10 mouse cellular contexts compared by ENCODE assay signal in genomic region chr17:12036205-12036604, GRCm38 (mm10).
DNase-seq lines count a peak whose midpoint lies in the region; ATAC-seq and TF ChIP-seq lines count a peak whose summit lies in the region.
"Had no signal": no experiment of that assay in that cellular context is flagged by ENCODE, and none has a peak within 500 bp of the region (broad histone marks: within the 10 kb centered on the region; RNA-seq: fewer than 3 reads in every experiment).

No protein-coding gene starts in this region.

- TF ChIP-seq POLR2A in cerebellum, adult 2 months (IDR thresholded peaks at IDR 0.05; ENCODE audit: borderline replicate concordance, insufficient read depth, low read length), result no peak

- 46% methylated on average over 6 of the region's 6 CpGs for WGBS in hindbrain, embryonic 14.5 days
- WGBS in hindbrain, embryonic 12.5 days, result 45% methylated on average over 6 of the region's 6 CpGs
- 46% methylated on average over 6 of the region's 6 CpGs for WGBS in cerebellum, adult 2 months
- 41% methylated on average over 6 of the region's 6 CpGs for WGBS in midbrain, embryonic 15.5 days

- peak; percentile 81 for TF ChIP-seq CTCF in cerebellum, adult 2 months (IDR thresholded peaks at IDR 0.05; ENCODE audit: borderline replicate concordance, insufficient read depth, low read depth, low read length)

- in situ Hi-C loops in ES-E14 (cut with MboI; ENCODE audit: low sequenced_read_pairs in 2 of 2, unreplicated experiment in 2 of 2), result loop anchor here (10.0 to 25.0 kb wide), 3 partner anchors 176 to 329 kb away; no protein-coding TSS in a partner anchor

- ATAC-seq in hindbrain, embryonic 14.5 days (ENCODE audit: low FRiP score), result no peak
- no peak for ATAC-seq in hindbrain, embryonic 12.5 days (ENCODE audit: low FRiP score)
- ATAC-seq in midbrain, embryonic 15.5 days (replicated peaks), result 0 out of 2 replicates have a peak, but pooled peaks have one; percentile 19

- H3K4me3 ChIP-seq in hindbrain, embryonic 14.5 days (replicated peaks; ENCODE audit: low read length), result no peak overlapping the region
- no peak overlapping the region for H3K4me3 ChIP-seq in hindbrain, embryonic 12.5 days
- no peak overlapping the region for H3K4me3 ChIP-seq in ES-E14 (ENCODE audit: insufficient read depth in 1 of 2, low read depth in 1 of 2, low read length in 2 of 2, poor library complexity in 1 of 2, severe bottlenecking in 1 of 2)
- H3K4me3 ChIP-seq in cerebellum, adult 2 months (replicated peaks; ENCODE audit: insufficient read depth, low read depth, low read length), result no peak overlapping the region
- H3K4me3 ChIP-seq in midbrain, embryonic 15.5 days, result no peak overlapping the region
- H3K4me3 ChIP-seq: embryonic facial prominence, embryonic 15.5 days; midbrain, embryonic 12.5 days had no signal

- H3K4me2 ChIP-seq in hindbrain, embryonic 14.5 days (replicated peaks), result no peak overlapping the region
- no peak overlapping the region for H3K4me2 ChIP-seq in hindbrain, embryonic 12.5 days (replicated peaks)
- H3K4me2 ChIP-seq in midbrain, embryonic 15.5 days, result no peak overlapping the region
- H3K4me2 ChIP-seq: embryonic facial prominence, embryonic 15.5 days; midbrain, embryonic 12.5 days had no signal

- H3K9ac ChIP-seq in hindbrain, embryonic 14.5 days, result no peak overlapping the region
- no peak overlapping the region for H3K9ac ChIP-seq in hindbrain, embryonic 12.5 days
- no peak overlapping the region for H3K9ac ChIP-seq in ES-E14 (ENCODE audit: insufficient read depth, low read depth, low read length, poor library complexity, severe bottlenecking)
- H3K9ac ChIP-seq in midbrain, embryonic 15.5 days, result no peak overlapping the region
- H3K9ac ChIP-seq: embryonic facial prominence, embryonic 15.5 days; midbrain, embryonic 12.5 days had no signal

- DNase-seq in hindbrain, embryonic 14.5 days (ENCODE audit: low spot score), result peak; percentile 92
- DNase-seq in ES-E14 (ENCODE audit: low read depth, low spot score), result no peak
- DNase-seq in cerebellum, adult 2 months, result peak; percentile 52 to 71
- peak; percentile 73 for DNase-seq in gastrocnemius, postnatal 10 days
- DNase-seq in left cerebral cortex, postnatal 10 days (ENCODE audit: extremely low spot score in 1 of 2, low spot score in 2 of 2), result peak; percentile 62 to 72
- DNase-seq in testis, postnatal 10 days (ENCODE audit: low spot score), result peak; percentile 87

- no peaks in the 10 kb centered on the region for H3K4me1 ChIP-seq in hindbrain, embryonic 14.5 days (replicated peaks; ENCODE audit: control insufficient read depth, insufficient read depth, low read length)
- peaks cover 3% of the 10 kb centered on the region for H3K4me1 ChIP-seq in hindbrain, embryonic 12.5 days
- H3K4me1 ChIP-seq in ES-E14 (ENCODE audit: control insufficient read depth in 2 of 2, insufficient read depth in 2 of 2, low read length in 2 of 2, poor library complexity in 1 of 2), result peaks cover 0 to 2% of the 10 kb centered on the region in 2 experiments; a peak in 1 of 4 replicates
- no peaks in the 10 kb centered on the region; the same call in 1 of the 2 replicates for H3K4me1 ChIP-seq in cerebellum, adult 2 months (ENCODE audit: control insufficient read depth, insufficient read depth, low read length)
- peaks cover 5% of the 10 kb centered on the region for H3K4me1 ChIP-seq in midbrain, embryonic 15.5 days

- H3K27ac ChIP-seq in hindbrain, embryonic 14.5 days, result no peak overlapping the region
- no peak overlapping the region for H3K27ac ChIP-seq in hindbrain, embryonic 12.5 days
- H3K27ac ChIP-seq in ES-E14 (ENCODE audit: insufficient read depth, low read depth, low read length, poor library complexity, severe bottlenecking), result no peak overlapping the region
- H3K27ac ChIP-seq in cerebellum, adult 2 months (ENCODE audit: insufficient read depth, low read length), result no peak overlapping the region
- no peak overlapping the region for H3K27ac ChIP-seq in midbrain, embryonic 15.5 days
- H3K27ac ChIP-seq: embryonic facial prominence, embryonic 15.5 days; midbrain, embryonic 12.5 days had no signal

- no peaks in the 10 kb centered on the region for H3K9me3 ChIP-seq in hindbrain, embryonic 14.5 days (ENCODE audit: control insufficient read depth, low read length)
- no peaks in the 10 kb centered on the region for H3K9me3 ChIP-seq in hindbrain, embryonic 12.5 days (replicated peaks)
- H3K9me3 ChIP-seq in ES-E14 (ENCODE audit: control insufficient read depth, insufficient read depth, low read depth, low read length), result no peaks in the 10 kb centered on the region
- no peaks in the 10 kb centered on the region for H3K9me3 ChIP-seq in midbrain, embryonic 15.5 days
- H3K9me3 ChIP-seq: embryonic facial prominence, embryonic 15.5 days; midbrain, embryonic 12.5 days had no signal

- intact Hi-C loops in left cerebral cortex, postnatal 10 days (cut with DNase I), result loop anchor here (5.0 kb wide), 1 partner anchor 336 kb away; no protein-coding TSS in a partner anchor

- no peaks in the 10 kb centered on the region for H3K27me3 ChIP-seq in hindbrain, embryonic 14.5 days (ENCODE audit: control insufficient read depth, insufficient read depth, low read length)
- 0 out of 2 replicates have a peak, but pooled peaks cover 2% of the 10 kb centered on the region for H3K27me3 ChIP-seq in hindbrain, embryonic 12.5 days
- H3K27me3 ChIP-seq in cerebellum, adult 2 months (ENCODE audit: control insufficient read depth, insufficient read depth, low read length), result no peaks in the 10 kb centered on the region
- no peaks in the 10 kb centered on the region for H3K27me3 ChIP-seq in midbrain, embryonic 15.5 days (replicated peaks)

- H3K36me3 ChIP-seq in hindbrain, embryonic 14.5 days (replicated peaks; ENCODE audit: control insufficient read depth, insufficient read depth), result no peaks in the 10 kb centered on the region
- H3K36me3 ChIP-seq in hindbrain, embryonic 12.5 days, result no peaks in the 10 kb centered on the region
- no peaks in the 10 kb centered on the region for H3K36me3 ChIP-seq in ES-E14 (ENCODE audit: control insufficient read depth, insufficient read depth, low read length, poor library complexity, severe bottlenecking)
- H3K36me3 ChIP-seq in midbrain, embryonic 15.5 days (replicated peaks), result no peaks in the 10 kb centered on the region
- H3K36me3 ChIP-seq: embryonic facial prominence, embryonic 15.5 days; midbrain, embryonic 12.5 days had no signal

TF ChIP-seq in ES-E14, 5 proteins besides CTCF, POLR2A, EP300 and RAD21:
- TF ChIP-seq MAFK (IDR thresholded peaks at IDR 0.05; ENCODE audit: insufficient read depth, low read depth, low read length) (no peak), ZNF384 (IDR thresholded peaks at IDR 0.05; ENCODE audit: low read depth, low read length) (no peak), HCFC1 (IDR thresholded peaks at IDR 0.05; ENCODE audit: borderline replicate concordance, insufficient read depth, low read length) (no peak), ZC3H11A (IDR thresholded peaks at IDR 0.05; ENCODE audit: borderline replicate concordance, low read depth, low read length) (peak; percentile 90), CHD2 (IDR thresholded peaks at IDR 0.05; ENCODE audit: low read depth, low read length) (no peak)
